Mouse (Mus musculus) WW6 (cell line): ENCODE data around the gene Pcnt.

Experiments
- DNase-seq: peaks from one replicate; pipeline ENCODE4 v3.0.0-alpha.2; 2013; ENCODE audit warnings: low read depth, low spot score

Gene Pcnt

GRCm38 (mm10) chr10:76316194-76316593 is 126.4 kb downstream of the Pcnt start:
- DNase-seq, result no peak

GRCm38 (mm10) chr10:76306738-76307137 is 135.8 kb downstream of the Pcnt start:
- no peak for DNase-seq
